In genomic region chr6:4397695-4398598, GRCm38 (mm10) we compare ENCODE assay signal across 9 mouse cellular contexts.
DNase-seq lines count a peak whose midpoint lies in the region; ATAC-seq lines count a peak whose summit lies in the region.
"Had no signal": no experiment of that assay in that cellular context is flagged by ENCODE, and none has a peak within 500 bp of the region (broad histone marks: within the 10 kb centered on the region; RNA-seq: fewer than 3 reads in every experiment).

No protein-coding gene starts in this region.

- H3K4me2 ChIP-seq in forebrain, embryonic 11.5 days (ENCODE audit: low read depth, low read length, severe bottlenecking) = no peak overlapping the region
- peak overlapping the region; percentile 36 for H3K4me2 ChIP-seq in neural tube, embryonic 12.5 days (replicated peaks)
- H3K4me2 ChIP-seq: liver, embryonic 13.5 days had no signal

- H3K4me3 ChIP-seq in forebrain, embryonic 11.5 days (ENCODE audit: low read depth, low read length) = no peak overlapping the region
- no peak overlapping the region for H3K4me3 ChIP-seq in forebrain, embryonic 10.5 days
- H3K4me3 ChIP-seq in neural tube, embryonic 12.5 days = no peak overlapping the region
- H3K4me3 ChIP-seq: liver, embryonic 13.5 days had no signal

- H3K4me1 ChIP-seq in forebrain, embryonic 11.5 days (replicated peaks; ENCODE audit: control insufficient read depth, insufficient read depth, low read length) = peaks cover 4% of the 10 kb centered on the region; the same call in 1 of the 2 replicates
- H3K4me1 ChIP-seq in forebrain, embryonic 10.5 days = peaks cover 19% of the 10 kb centered on the region
- H3K4me1 ChIP-seq in neural tube, embryonic 12.5 days = peaks cover 12% of the 10 kb centered on the region
- H3K4me1 ChIP-seq: liver, embryonic 13.5 days had no signal

- no peaks in the 10 kb centered on the region for H3K36me3 ChIP-seq in forebrain, embryonic 11.5 days (ENCODE audit: control insufficient read depth, insufficient read depth, low read length)
- no peaks in the 10 kb centered on the region for H3K36me3 ChIP-seq in forebrain, embryonic 10.5 days (replicated peaks)
- no peaks in the 10 kb centered on the region for H3K36me3 ChIP-seq in neural tube, embryonic 12.5 days
- H3K36me3 ChIP-seq: liver, embryonic 13.5 days had no signal

- no peaks in the 10 kb centered on the region for H3K27me3 ChIP-seq in forebrain, embryonic 11.5 days (ENCODE audit: control insufficient read depth, insufficient read depth, low read length)
- no peaks in the 10 kb centered on the region for H3K27me3 ChIP-seq in forebrain, embryonic 10.5 days (ENCODE audit: poor library complexity, severe bottlenecking)
- H3K27me3 ChIP-seq in neural tube, embryonic 12.5 days (replicated peaks) = no peaks in the 10 kb centered on the region
- H3K27me3 ChIP-seq: liver, embryonic 13.5 days had no signal

- no peak overlapping the region for H3K27ac ChIP-seq in forebrain, embryonic 11.5 days (ENCODE audit: low read depth, low read length)
- H3K27ac ChIP-seq in forebrain, embryonic 10.5 days = no peak overlapping the region
- H3K27ac ChIP-seq in neural tube, embryonic 12.5 days = no peak overlapping the region
- H3K27ac ChIP-seq: liver, embryonic 13.5 days had no signal

- H3K9ac ChIP-seq in forebrain, embryonic 11.5 days (ENCODE audit: low read length) = no peak overlapping the region
- no peak overlapping the region for H3K9ac ChIP-seq in neural tube, embryonic 12.5 days
- H3K9ac ChIP-seq: liver, embryonic 13.5 days had no signal

- DNase-seq in forebrain, embryonic 11.5 days (ENCODE audit: low spot score) = no peak
- no peak for DNase-seq in forebrain, embryonic 10.5 days (ENCODE audit: extremely low spot score, low spot score)
- peak; percentile 59 for DNase-seq in embryo, embryonic 11 days
- DNase-seq in layer of hippocampus, adult 8-10 months (ENCODE audit: low spot score in 2 of 2) = peak; percentile 49 to 53
- no peak for DNase-seq in Muller cell, postnatal 12 days (ENCODE audit: inconsistent ontology term)
- DNase-seq in testis, postnatal 10 days (ENCODE audit: low spot score) = no peak
- DNase-seq in cerebellum, postnatal 36 days = no peak
- DNase-seq: liver, embryonic 13.5 days had no signal

- ATAC-seq in forebrain, embryonic 11.5 days (replicated peaks; ENCODE audit: low FRiP score) = 0 out of 2 replicates have a peak, but pooled peaks have one; percentile 27
- ATAC-seq in neural tube, embryonic 12.5 days (ENCODE audit: low FRiP score, low read depth) = peak; percentile 52

- 65% methylated on average over 16 of the region's 16 CpGs for WGBS in forebrain, embryonic 11.5 days
- 79% methylated on average over 16 of the region's 16 CpGs for WGBS in forebrain, embryonic 10.5 days
- 41% methylated on average over 16 of the region's 16 CpGs for WGBS in neural tube, embryonic 12.5 days

- no peaks in the 10 kb centered on the region for H3K9me3 ChIP-seq in forebrain, embryonic 11.5 days (ENCODE audit: control insufficient read depth, low read length)
- no peaks in the 10 kb centered on the region for H3K9me3 ChIP-seq in forebrain, embryonic 10.5 days
- H3K9me3 ChIP-seq in neural tube, embryonic 12.5 days = no peaks in the 10 kb centered on the region
- H3K9me3 ChIP-seq: liver, embryonic 13.5 days had no signal

Comparison
In these comparisons a context has a peak if more than half of its experiments do, and no peak if none do; other contexts are left out.
1. DNase-seq: peak in embryo, embryonic 11 days (single experiment) and layer of hippocampus, adult 8-10 months (2 of 2); none in forebrain, embryonic 11.5 days (single experiment), forebrain, embryonic 10.5 days (single experiment), Muller cell, postnatal 12 days (single experiment), testis, postnatal 10 days (single experiment) and cerebellum, postnatal 36 days (0 of 2).